Mouse (Mus musculus) c-Kit-positive CD71-positive TER-119-positive erythroid progenitor cells, embryonic 14.5 days (primary cell): Measurements from ENCODE around the gene Eno3.

ENCODE experiments used
- DNase-seq: peaks from one replicate; pipeline ENCODE4 v3.0.0-alpha.2; 2013; ENCODE audit warnings: low spot score

The Eno3 gene

DNA sequence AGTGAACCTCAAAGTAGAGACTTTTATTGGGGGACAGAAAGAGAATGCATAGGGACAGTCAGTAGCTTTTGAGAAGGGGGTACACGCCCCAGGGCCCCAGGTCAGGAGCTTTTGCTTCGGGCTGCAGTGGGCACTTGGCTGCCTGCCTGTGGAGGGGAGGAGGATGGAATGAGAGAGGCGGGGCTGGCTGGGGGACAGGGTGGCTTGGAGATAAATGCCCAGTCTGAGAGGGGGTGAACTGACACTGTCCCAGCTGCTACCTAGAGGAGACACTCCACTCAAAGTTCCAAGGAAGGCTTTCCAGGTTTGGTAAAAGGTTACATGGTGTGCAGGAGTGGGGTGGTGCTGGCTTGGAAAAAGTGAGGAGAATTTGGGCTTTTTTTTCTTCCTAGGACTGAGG, at the start of gene Eno3:
Eno3 (plus strand) TSS at position 239 of the 400 bp plus-strand sequence.
- no peak for DNase-seq

DNA sequence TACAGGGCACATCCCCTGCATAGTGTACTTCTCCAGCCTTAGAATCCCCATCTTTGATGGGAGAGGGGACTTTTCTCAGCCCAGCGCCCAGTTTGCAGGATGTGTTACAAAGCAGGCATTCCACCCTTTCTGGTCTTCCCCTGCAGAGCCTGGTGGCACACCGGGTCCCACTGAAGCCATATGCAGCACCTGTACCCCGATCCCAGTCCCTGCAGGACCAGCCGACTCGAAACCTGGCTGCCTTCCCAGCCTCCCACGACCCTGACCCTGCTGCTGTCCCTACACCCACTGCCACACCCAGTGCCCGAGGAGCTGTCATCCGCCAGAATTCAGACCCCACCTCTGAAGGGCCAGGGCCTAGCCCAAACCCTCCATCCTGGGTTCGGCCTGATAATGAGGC, 49.4 kb upstream of the Eno3 start:
- no peak for DNase-seq

DNA sequence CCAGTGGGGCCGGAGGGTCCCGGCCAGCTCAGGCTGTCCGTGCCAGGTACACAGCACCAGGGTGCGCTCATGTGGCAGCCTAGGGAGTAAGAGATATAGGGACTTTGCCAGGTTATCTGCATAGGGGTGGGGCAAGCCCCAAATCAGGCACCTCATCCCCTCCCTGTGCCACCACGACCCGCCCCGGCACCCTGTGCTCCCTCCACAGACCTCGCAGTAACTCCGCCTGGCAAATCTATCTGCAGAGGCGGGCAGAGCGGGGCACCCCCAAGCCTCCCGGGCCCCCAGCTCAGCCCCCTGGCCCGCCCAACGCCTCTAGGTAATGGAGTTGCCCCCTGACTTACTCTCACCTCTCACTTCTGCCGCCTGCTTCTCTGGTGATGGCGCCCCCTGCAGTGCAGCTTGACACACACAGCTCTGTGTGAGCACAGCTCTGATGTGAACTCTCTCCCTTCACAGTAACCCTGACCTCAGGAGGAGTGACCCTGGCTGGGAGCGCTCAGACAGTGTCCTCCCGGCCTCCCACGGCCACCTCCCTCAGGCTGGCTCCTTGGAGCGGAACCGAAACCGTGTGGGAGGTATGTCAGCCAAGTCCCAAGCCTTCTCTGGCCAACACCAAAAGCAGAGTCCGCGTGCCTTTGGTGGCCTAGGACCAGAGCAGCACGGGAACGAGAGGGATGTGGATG, 48.5 kb upstream of the Eno3 start:
- DNase-seq, result no peak

GRCm38 (mm10) chr11:70610752-70611151, 46.2 kb upstream of the Eno3 start:
- no peak for DNase-seq

DNA sequence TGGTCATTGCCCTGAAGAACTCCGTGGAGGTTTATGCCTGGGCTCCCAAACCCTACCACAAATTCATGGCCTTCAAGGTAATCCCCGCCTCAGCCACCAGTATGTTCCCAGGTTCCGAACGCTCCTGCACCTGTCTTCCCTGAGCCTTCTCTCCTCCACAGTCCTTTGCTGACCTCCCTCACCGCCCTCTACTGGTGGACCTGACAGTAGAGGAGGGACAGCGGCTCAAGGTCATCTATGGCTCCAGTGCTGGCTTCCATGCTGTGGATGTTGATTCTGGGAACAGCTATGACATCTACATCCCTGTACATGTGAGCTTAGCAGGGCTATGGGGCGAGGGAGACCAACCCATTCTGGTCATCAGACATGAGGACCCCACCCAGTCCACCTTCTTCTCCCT, 44.5 kb upstream of the Eno3 start:
- no peak for DNase-seq

DNA sequence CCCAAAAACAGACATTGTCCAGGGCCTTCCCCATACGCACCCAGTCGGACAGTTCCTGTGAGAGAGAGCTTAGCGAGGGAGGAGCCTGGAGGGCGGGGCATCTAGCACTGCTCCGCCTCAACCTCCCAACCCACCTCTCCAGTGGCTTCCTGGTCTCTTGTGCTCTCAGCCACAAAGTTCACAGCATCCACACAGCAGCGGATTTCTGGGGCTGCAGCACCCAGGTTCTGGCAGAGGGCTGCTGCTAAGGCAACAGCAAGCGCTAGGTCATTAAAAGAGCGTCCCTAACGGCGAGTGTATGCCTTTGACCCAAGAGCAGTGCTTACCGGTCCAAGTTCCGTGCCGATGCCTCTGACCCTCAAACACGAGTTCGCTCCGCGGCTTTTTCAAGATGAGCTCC, 41.9 kb upstream of the Eno3 start:
- DNase-seq, result peak; percentile 66

DNA sequence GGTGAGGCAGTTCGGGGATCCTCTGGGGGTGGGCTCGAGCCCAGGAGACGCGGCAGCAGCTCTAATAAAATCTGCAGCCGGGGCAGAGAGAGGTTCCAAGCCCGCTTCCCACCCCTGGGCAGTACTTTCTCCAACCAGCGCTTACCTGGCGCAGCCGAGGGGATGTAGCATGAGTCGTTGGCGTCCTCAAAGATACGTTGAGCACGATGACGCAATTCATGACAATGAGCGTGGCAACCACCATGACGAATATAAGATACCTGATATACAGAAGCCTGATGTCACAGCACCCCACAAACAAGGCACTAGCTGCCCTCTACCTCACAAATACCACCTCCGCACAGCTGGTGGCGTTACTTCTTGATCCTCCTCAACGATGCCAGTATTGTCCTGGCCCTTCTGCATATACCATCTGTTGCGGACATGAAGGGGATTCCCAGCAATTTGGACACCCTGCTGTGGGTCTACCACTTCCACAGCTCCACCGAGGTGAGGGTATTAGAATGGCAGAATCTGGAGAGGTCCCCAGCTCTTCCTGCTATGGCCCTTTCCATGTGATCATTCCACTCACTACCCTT, 41.4 kb upstream of the Eno3 start, which contains the start of gene 4930544D05Rik:
4930544D05Rik (plus strand) TSS at position 333 of the 578 bp plus-strand sequence.
- no peak for DNase-seq

DNA sequence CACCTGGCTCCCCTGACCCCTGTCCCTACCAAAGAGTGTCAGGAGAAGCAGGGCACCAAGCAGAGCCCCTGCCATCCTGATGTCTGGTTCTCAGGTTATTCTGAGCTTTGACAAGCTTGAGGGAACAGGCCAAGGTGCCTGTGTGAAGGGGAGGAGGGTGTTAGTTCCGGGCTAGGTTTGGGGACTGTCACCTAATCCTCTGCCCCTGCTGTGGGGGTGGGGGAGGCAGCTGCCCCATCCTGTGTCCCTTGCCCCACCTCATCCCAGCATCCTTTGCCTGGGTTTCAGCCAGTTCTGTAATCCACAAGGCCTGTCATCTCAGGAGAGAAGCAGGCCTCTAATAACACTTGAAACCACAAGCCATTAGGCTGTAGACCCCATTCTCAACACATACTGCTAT, 37.9 kb upstream of the Eno3 start, which contains the start of gene Chrne:
Chrne (minus strand) TSS at position 116 of the 400 bp plus-strand sequence.
- no peak for DNase-seq

GRCm38 (mm10) chr11:70621972-70622814, 34.8 kb upstream of the Eno3 start:
- no peak for DNase-seq

DNA sequence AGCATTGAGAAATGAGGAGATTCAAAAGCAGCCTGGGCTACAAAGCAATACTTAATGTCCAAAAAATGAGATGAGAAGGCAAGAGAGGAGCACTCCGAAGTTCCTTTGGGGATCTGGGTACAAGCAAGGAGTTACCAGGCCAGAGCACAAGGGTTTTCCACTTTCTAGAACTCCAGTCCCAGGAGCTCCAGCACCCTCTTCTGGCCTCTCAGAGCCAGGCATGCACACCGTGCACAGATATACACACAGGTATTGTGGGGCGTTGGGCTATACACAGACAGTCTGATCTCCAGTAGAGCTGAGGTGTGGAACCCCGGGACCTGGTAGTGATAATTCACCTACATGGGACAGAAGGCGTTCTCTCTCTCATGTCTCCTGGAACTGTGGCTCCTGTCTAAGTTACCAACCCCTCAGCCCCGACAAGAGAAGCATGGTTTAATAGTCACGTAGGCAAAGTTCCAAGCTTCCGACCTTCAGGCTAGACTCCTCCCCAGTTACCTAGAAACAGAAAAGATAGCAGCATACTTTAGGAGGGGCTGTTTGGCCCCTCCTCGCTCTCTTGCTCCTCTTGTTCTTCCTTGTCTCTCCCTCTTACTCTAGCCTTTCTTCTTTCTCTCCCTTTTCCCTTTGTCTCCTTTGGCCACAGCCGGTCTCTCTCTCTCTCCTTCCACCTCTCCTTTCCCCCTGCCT, 33.8 kb upstream of the Eno3 start:
- DNase-seq, result no peak

DNA sequence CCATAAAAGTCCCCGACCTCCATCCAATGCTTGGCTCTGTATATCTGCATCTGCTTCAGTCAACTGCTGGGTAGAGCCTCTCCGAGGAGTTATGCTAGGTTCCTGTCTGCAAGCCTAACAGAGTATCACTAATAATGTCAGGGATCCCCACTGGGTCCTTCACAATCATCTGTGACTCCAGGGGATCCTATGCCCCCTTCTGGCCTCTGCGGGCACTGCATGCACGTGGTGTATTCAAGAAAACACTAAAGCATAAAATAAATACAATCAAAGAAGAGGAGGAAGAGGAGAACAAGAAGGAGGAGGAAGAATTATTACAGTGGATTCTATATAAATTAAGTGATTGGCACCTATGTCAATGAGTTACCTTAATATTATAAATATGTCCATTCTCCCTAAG, 31.5 kb upstream of the Eno3 start:
- peak; percentile 62 for DNase-seq

DNA sequence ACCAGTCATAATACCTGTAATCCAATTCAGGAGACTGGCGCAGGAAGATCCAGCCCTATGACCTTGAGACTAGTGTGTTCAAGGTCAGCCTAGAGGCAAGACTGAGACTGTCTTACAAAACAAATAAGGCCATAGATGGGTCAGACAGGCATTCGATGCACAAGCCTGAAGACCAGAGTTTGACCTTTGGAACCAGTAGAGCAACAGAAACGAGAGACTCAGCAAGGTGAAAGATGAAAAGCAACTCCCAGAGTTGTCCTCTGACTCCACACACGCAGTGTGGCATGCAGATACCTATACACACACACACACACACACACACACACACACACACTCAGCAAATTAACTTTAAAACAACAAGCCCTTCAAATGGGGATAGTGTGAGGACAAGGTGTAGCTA, 30.1 kb upstream of the Eno3 start:
- no peak for DNase-seq

- DNase-seq, result no peak
These were observed 28.6 kb upstream of the Eno3 start for GRCm38 (mm10) chr11:70628431-70628830.

GRCm38 (mm10) chr11:70629557-70629956, 27.4 kb upstream of the Eno3 start:
- DNase-seq, result no peak

DNA sequence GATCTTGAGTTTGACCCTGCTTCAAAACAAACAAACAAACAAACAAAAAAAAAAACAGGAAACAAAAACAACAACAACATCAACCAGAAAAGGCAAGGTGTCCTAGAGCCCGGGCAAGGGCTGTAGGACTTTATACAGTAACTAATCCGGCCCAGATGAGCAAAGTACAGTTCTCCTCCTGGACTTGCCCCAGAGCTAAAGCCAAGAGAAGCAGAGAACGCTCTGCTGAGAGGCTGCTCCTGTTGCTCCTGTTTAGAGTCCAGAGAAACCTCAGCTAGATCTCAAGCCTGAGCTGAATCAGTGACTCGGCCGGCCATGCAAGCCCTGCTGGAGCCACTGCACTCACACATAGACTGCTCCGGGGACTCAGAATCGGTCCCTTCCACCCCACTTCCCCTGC, 26.9 kb upstream of the Eno3 start:
- no peak for DNase-seq

- DNase-seq, result no peak
These were observed 21.4 kb upstream of the Eno3 start for GRCm38 (mm10) chr11:70635601-70636000.

DNA sequence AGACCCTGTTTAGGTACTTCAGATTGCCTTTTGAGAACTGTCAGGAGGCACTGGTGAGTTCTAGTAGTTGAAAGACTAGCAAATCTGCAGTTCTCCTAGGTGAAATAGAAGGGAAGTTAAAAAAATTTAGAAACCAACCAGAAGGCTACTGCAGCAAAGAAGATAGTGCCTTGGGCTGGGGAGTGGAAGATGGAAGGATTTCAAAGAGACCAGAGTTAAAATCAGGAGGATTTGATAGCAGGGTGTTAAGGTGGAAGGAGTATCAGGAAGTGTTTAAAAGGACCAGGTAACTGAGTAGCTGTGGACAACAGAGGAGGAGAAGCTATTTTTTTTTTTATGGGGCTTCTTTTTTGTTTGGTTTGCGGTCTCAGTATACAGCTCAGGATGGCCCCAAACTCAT, 19.2 kb upstream of the Eno3 start:
- no peak for DNase-seq

DNA sequence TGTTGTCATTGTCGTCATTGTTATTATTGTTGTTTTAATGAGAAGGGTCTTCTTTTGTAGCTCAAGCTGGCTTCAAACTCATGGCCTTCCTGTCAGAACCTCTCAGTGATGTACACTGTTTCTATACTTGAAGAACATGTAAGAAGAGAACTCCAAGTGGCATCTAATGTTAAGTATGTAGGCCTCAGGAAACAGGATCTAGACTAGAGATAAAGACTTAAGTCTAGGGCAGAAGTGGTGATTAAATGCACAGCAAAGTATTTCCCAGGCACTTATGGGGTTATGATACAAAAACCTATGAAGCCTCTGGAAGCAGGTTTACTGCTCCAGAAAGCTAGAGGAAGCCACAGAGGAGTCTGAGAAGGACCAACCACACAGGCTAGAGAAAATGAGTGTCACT, 18.7 kb upstream of the Eno3 start:
- no peak for DNase-seq

DNA sequence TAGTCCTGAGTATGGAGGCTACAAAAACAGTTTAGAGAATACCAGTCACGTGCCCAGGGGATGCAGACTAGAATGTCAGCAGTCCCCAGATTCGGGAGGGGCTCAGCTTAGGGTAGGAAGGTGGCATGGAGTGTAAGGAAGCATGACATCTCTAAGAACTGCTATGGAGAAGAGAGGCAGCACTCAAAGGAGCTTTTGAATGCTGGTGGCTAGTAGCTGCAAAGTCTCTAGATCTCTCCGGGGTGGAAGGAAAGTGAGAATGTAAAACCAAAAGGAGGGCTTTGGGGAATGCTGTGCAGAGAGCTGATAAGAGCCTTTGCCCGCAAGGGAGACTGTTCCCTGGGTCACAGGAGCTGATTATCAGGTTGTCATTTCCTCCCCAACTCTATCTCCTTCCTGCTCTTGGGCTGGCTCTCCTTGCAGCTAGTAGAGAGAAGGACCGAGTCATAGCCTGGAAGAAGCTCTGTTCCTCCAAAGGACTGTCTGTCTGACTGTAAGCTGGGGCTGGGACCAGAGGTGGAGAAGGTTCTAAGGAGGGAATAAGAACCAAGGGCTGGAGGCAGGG, 18.2 kb upstream of the Eno3 start, which contains the start of gene Gp1ba:
Gp1ba (plus strand) TSS at position 409 of the 565 bp plus-strand sequence.
- peak; percentile 66 for DNase-seq

GRCm38 (mm10) chr11:70639976-70640375, 17.0 kb upstream of the Eno3 start:
- no peak for DNase-seq

GRCm38 (mm10) chr11:70641241-70641640, 15.8 kb upstream of the Eno3 start:
- DNase-seq, result no peak

- no peak for DNase-seq
These were observed 14.0 kb upstream of the Eno3 start for GRCm38 (mm10) chr11:70643051-70643450.
